Mouse (Mus musculus) MEL (cell line): ENCODE results near the gene Atp6v1a. TPM values are rescaled to one million over a fixed set of nuclear protein-coding genes. Genes with fewer than 3 reads are reported as not detected.

Source experiments
- DNase-seq: peaks from one replicate; pipeline ENCODE4 v3.0.0; 2011; ENCODE audit warnings: low read depth, low spot score
- H3K27ac ChIP-seq: 2 replicates; pipeline ENCODE4 v1.5.1; 2012; ENCODE audit warnings: low read depth, mild to moderate bottlenecking, control low read depth, low read length, moderate library complexity; ENCODE audit not compliant: control insufficient read depth
- H3K27me3 ChIP-seq, 2 experiments: fragments of 150-350 bp in 1 of 2; sonication (generic) in 1 of 2; 2 replicates each; pipeline ENCODE4 v1.6.1; 2012; ENCODE audit warnings: low read length in 2 of 2, mild to moderate bottlenecking in 2 of 2, improper control_type of control experiment in 1 of 2, moderate library complexity in 1 of 2; ENCODE audit not compliant: insufficient read depth in 2 of 2, control insufficient read depth in 1 of 2
- H3K36me3 ChIP-seq, 2 experiments: 2 replicates each; pipeline ENCODE4 v1.6.1; 2012 to 2014; ENCODE audit warnings: low read length in 2 of 2, improper control_type of control experiment in 1 of 2, inconsistent platforms in 1 of 2, mild to moderate bottlenecking in 1 of 2; ENCODE audit not compliant: insufficient read depth in 2 of 2, control insufficient read depth in 1 of 2
- H3K4me1 ChIP-seq, 2 experiments: fragments of 150-350 bp in 1 of 2; sonication (generic) in 1 of 2; 2 replicates each; pipeline ENCODE4 v1.6.1; 2012; ENCODE audit warnings: low read length in 2 of 2, improper control_type of control experiment in 1 of 2, mild to moderate bottlenecking in 1 of 2; ENCODE audit not compliant: insufficient read depth in 2 of 2, control insufficient read depth in 1 of 2
- H3K4me3 ChIP-seq, 2 experiments: fragments of 150-350 bp in 1 of 2; sonication (generic) in 1 of 2; 2 replicates each; pipeline ENCODE4 v1.5.1; 2012; ENCODE audit warnings: low read depth in 2 of 2, low read length in 2 of 2, mild to moderate bottlenecking in 2 of 2, moderate library complexity in 2 of 2, control low read depth in 1 of 2, improper control_type of control experiment in 1 of 2; ENCODE audit not compliant: control insufficient read depth in 1 of 2, insufficient read depth in 1 of 2
- H3K79me2 ChIP-seq: 2 replicates; pipeline ENCODE4 v1.6.1; 2012; ENCODE audit warnings: mild to moderate bottlenecking, low read length, moderate library complexity; ENCODE audit not compliant: control insufficient read depth, poor library complexity, insufficient read depth
- H3K9ac ChIP-seq: 2 replicates; pipeline ENCODE4 v1.6.1; 2012; ENCODE audit warnings: low read depth, mild to moderate bottlenecking, control low read depth, low read length, moderate library complexity; ENCODE audit not compliant: control insufficient read depth, poor library complexity, severe bottlenecking
- H3K9me3 ChIP-seq: fragments of 150-350 bp; sonication (generic); replicated peaks from 2 replicates; pipeline ENCODE4 v1.6.1; 2012; ENCODE audit warnings: mild to moderate bottlenecking, low read length, improper control_type of control experiment, moderate library complexity; ENCODE audit not compliant: insufficient read depth
- CHD1 ChIP-seq: IDR thresholded peaks from 2 replicates; pipeline ENCODE4 v1.6.1; 2012; ENCODE audit warnings: low read depth, mild to moderate bottlenecking, inconsistent platforms, low read length, improper control_type of control experiment
- CTCF ChIP-seq, 3 experiments: IDR thresholded peaks in 2 of 3; conservative IDR thresholded peaks in 1 of 3; 2 replicates each; pipeline ENCODE4 v1.5.1; 2011 to 2012; ENCODE audit warnings: low read length in 3 of 3, low read depth in 2 of 3, mild to moderate bottlenecking in 2 of 3, improper control_type of control experiment in 1 of 3, inconsistent platforms in 1 of 3, mixed read lengths in 1 of 3, moderate library complexity in 1 of 3; ENCODE audit not compliant: control insufficient read depth in 1 of 3, insufficient read depth in 1 of 3, poor library complexity in 1 of 3, severe bottlenecking in 1 of 3
- ELF1 ChIP-seq: IDR thresholded peaks from 2 replicates; pipeline ENCODE4 v1.6.1; 2014; ENCODE audit warnings: low read depth, mild to moderate bottlenecking, inconsistent platforms, low read length, improper control_type of control experiment, moderate library complexity
- EP300 ChIP-seq, 2 experiments: IDR thresholded peaks; 2 replicates each; pipeline ENCODE4 v1.6.1; 2011; ENCODE audit warnings: improper control_type of control experiment in 2 of 2, low read length in 2 of 2, low read depth in 1 of 2, mild to moderate bottlenecking in 1 of 2
- ETS1 ChIP-seq: IDR thresholded peaks from 2 replicates; pipeline ENCODE4 v1.6.1; 2012; ENCODE audit warnings: low read depth, mild to moderate bottlenecking, inconsistent platforms, low read length, improper control_type of control experiment, moderate library complexity
- GABPA ChIP-seq: IDR thresholded peaks from 2 replicates; pipeline ENCODE4 v1.6.1; 2012; ENCODE audit warnings: low read depth, mild to moderate bottlenecking, inconsistent platforms, low read length, improper control_type of control experiment, moderate library complexity
- GATA1 ChIP-seq: IDR thresholded peaks from 2 replicates; pipeline ENCODE4 v1.6.1; 2011; ENCODE audit warnings: low read depth, low read length, improper control_type of control experiment
- HCFC1 ChIP-seq: IDR thresholded peaks from 2 replicates; pipeline ENCODE4 v1.6.1; 2012; ENCODE audit warnings: low read depth, mild to moderate bottlenecking, inconsistent platforms, low read length, improper control_type of control experiment, moderate library complexity
- KAT2A ChIP-seq: conservative IDR thresholded peaks from 2 replicates; pipeline ENCODE4 v1.6.1; 2012; ENCODE audit warnings: low read depth, low read length, improper control_type of control experiment, inconsistent platforms
- MAFK ChIP-seq: IDR thresholded peaks from 2 replicates; pipeline ENCODE4 v1.6.1; 2011; ENCODE audit warnings: low read depth, mild to moderate bottlenecking, low read length, improper control_type of control experiment, borderline replicate concordance
- MEF2A ChIP-seq: IDR thresholded peaks from 2 replicates; pipeline ENCODE4 v1.6.1; 2014; ENCODE audit warnings: low read depth, mild to moderate bottlenecking, inconsistent platforms, low read length, improper control_type of control experiment; ENCODE audit not compliant: poor library complexity, insufficient replicate concordance, severe bottlenecking; ENCODE audit errors: extremely low read depth
- MXI1 ChIP-seq: IDR thresholded peaks from 2 replicates; pipeline ENCODE4 v1.6.1; 2011; ENCODE audit warnings: mild to moderate bottlenecking, low read depth, low read length, improper control_type of control experiment
- MYB ChIP-seq: IDR thresholded peaks from 2 replicates; pipeline ENCODE4 v1.6.1; 2011; ENCODE audit warnings: mild to moderate bottlenecking, low read depth, low read length, improper control_type of control experiment
- MYC ChIP-seq: IDR thresholded peaks from 2 replicates; pipeline ENCODE4 v1.6.1; 2011; ENCODE audit warnings: low read depth, mild to moderate bottlenecking, low read length, improper control_type of control experiment, moderate library complexity
- NRF1 ChIP-seq: IDR thresholded peaks from 2 replicates; pipeline ENCODE4 v1.6.1; 2014; ENCODE audit warnings: low read depth, mild to moderate bottlenecking, inconsistent platforms, low read length, improper control_type of control experiment, moderate library complexity; ENCODE audit not compliant: poor library complexity, insufficient read depth, severe bottlenecking
- POLR2A ChIP-seq, 2 experiments: IDR thresholded peaks; 2 replicates each; pipeline ENCODE4 v1.6.1; 2011 to 2012; ENCODE audit warnings: low read length in 2 of 2, mild to moderate bottlenecking in 2 of 2, control low read depth in 1 of 2, improper control_type of control experiment in 1 of 2, low read depth in 1 of 2, moderate library complexity in 1 of 2; ENCODE audit not compliant: control insufficient read depth in 1 of 2, insufficient read depth in 1 of 2, poor library complexity in 1 of 2
- POLR2AphosphoS2 ChIP-seq: IDR thresholded peaks from 2 replicates; pipeline ENCODE4 v1.6.1; 2011; ENCODE audit warnings: low read length, improper control_type of control experiment
- RAD21 ChIP-seq: IDR thresholded peaks from 2 replicates; pipeline ENCODE4 v1.6.1; 2011; ENCODE audit warnings: mild to moderate bottlenecking, low read depth, low read length, improper control_type of control experiment
- RCOR1 ChIP-seq: IDR thresholded peaks from 2 replicates; pipeline ENCODE4 v1.6.1; 2012; ENCODE audit warnings: low read depth, mild to moderate bottlenecking, inconsistent platforms, low read length, improper control_type of control experiment
- SIN3A ChIP-seq: IDR thresholded peaks from 2 replicates; pipeline ENCODE4 v1.6.1; 2012; ENCODE audit warnings: low read length, improper control_type of control experiment, inconsistent platforms
- SMC3 ChIP-seq: IDR thresholded peaks from 2 replicates; pipeline ENCODE4 v1.6.1; 2011; ENCODE audit warnings: low read depth, low read length, improper control_type of control experiment
- TAL1 ChIP-seq: IDR thresholded peaks from 2 replicates; pipeline ENCODE4 v1.6.1; 2012; ENCODE audit warnings: mild to moderate bottlenecking, inconsistent platforms, low read length, moderate library complexity, mixed read lengths
- UBTF ChIP-seq: IDR thresholded peaks from 2 replicates; pipeline ENCODE4 v1.6.1; 2012; ENCODE audit warnings: low read depth, mild to moderate bottlenecking, inconsistent platforms, low read length, improper control_type of control experiment, moderate library complexity, borderline replicate concordance; ENCODE audit not compliant: insufficient read depth
- USF2 ChIP-seq, 2 experiments: IDR thresholded peaks; 2 replicates each; pipeline ENCODE4 v1.6.1; 2011 to 2012; ENCODE audit warnings: improper control_type of control experiment in 2 of 2, low read length in 2 of 2, borderline replicate concordance in 1 of 2, inconsistent platforms in 1 of 2, low read depth in 1 of 2, mild to moderate bottlenecking in 1 of 2; ENCODE audit not compliant: insufficient read depth in 1 of 2
- ZC3H11A ChIP-seq: IDR thresholded peaks from 2 replicates; pipeline ENCODE4 v1.6.1; 2012; ENCODE audit warnings: low read depth, mild to moderate bottlenecking, inconsistent platforms, low read length, improper control_type of control experiment
- ZMIZ1 ChIP-seq: IDR thresholded peaks from 2 replicates; pipeline ENCODE4 v1.6.1; 2012; ENCODE audit warnings: low read depth, mild to moderate bottlenecking, inconsistent platforms, low read length, improper control_type of control experiment, moderate library complexity
- ZNF384 ChIP-seq: IDR thresholded peaks from 2 replicates; pipeline ENCODE4 v1.6.1; 2012; ENCODE audit warnings: low read depth, mild to moderate bottlenecking, inconsistent platforms, low read length, improper control_type of control experiment
- polyA plus RNA-seq, 2 experiments: library from polyadenylated mRNA; stranded (reverse) in 1 of 2; unstranded in 1 of 2; fragments of >175 nt in 1 of 2; fragments of >200 nt in 1 of 2; gene quantifications; 2 replicates each; pipeline versions ENCODE4 v1.2.1 to v1.2.4; 2012; ENCODE audit warnings: low replicate concordance in 2 of 2, low read depth in 1 of 2; ENCODE audit not compliant: insufficient read length in 2 of 2, insufficient read depth in 1 of 2, missing spikeins in 1 of 2
- total RNA-seq: library from RNA; depleted of rRNA; stranded (reverse); fragments of 300-350 nt; gene quantifications from 2 replicates; pipeline ENCODE4 v1.2.3, GENCODE M21; 2012

Gene Atp6v1a
- total and polyA plus RNA-seq, 3 experiments: 34.9 to 38.5 TPM; not detected in 1

DNA sequence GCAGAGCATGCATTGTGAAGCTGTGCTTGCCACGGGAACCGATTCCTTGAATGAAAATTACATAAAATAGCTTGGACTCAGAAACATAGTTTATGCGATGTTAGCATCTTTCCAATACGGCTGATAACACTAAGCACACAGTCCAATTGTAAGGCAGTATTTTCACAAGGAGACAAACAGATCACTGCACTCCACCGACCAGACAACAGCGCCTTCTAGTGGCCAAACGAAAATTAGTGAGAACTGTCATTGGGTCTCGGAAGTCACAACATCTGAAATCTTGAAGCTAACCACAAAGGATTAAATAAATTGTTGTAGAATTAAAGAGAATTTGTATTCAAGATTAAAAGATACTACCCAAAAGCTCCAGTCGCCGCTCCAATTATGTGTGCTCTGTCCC is 80.8 kb downstream of the Atp6v1a start:
- no peaks in the 10 kb centered on the region for H3K79me2 ChIP-seq
- no peaks in the 10 kb centered on the region for H3K9me3 ChIP-seq
- H3K36me3 ChIP-seq: peaks cover 0 to 8% of the 10 kb centered on the region in 2 experiments; a peak in 2 of 4 replicates
- H3K4me1 ChIP-seq: peaks cover 0 to 6% of the 10 kb centered on the region in 2 experiments; a peak in 1 of 4 replicates
- no peak overlapping the region for H3K9ac ChIP-seq
- no peaks in the 10 kb centered on the region for H3K27me3 ChIP-seq
- no peak overlapping the region for H3K27ac ChIP-seq
- peak; percentile 86 for DNase-seq
- H3K4me3 ChIP-seq: peak overlapping the region in 1 of 2 experiments; percentile 23; a peak in 1 of 4 replicates
- no peak for TF ChIP-seq CHD1
- peak; percentile 60 for TF ChIP-seq SIN3A
- no peak for TF ChIP-seq RCOR1
- TF ChIP-seq MYC: 0 out of 2 replicates have a peak, but pooled peaks have one; percentile 21
- TF ChIP-seq MXI1: no peak
- TF ChIP-seq GABPA: no peak
- TF ChIP-seq MEF2A: no peak
- no peak for TF ChIP-seq HCFC1
- TF ChIP-seq RAD21: peak; percentile 99
- peak; percentile 41 for TF ChIP-seq GATA1
- TF ChIP-seq MYB: no peak
- TF ChIP-seq POLR2AphosphoS2: no peak
- TF ChIP-seq CTCF (IDR thresholded peaks at IDR 0.05 in 2 of 3, conservative IDR thresholded peaks at IDR 0.05 in 1 of 3; ENCODE audit: control insufficient read depth in 1 of 3, insufficient read depth in 1 of 3, low read depth in 2 of 3, low read length in 3 of 3, poor library complexity in 1 of 3, severe bottlenecking in 1 of 3): peak; percentile 92 to 99 (median 97)
- TF ChIP-seq ZMIZ1: no peak
- no peak for TF ChIP-seq MAFK
- no peak for TF ChIP-seq ZNF384
- peak; percentile 90 for TF ChIP-seq SMC3
- no peak for TF ChIP-seq USF2 (IDR thresholded peaks at IDR 0.05; ENCODE audit: borderline replicate concordance in 1 of 2, insufficient read depth in 1 of 2, low read depth in 1 of 2, low read length in 2 of 2)
- TF ChIP-seq NRF1: no peak
- TF ChIP-seq ZC3H11A: peak; percentile 92
- TF ChIP-seq TAL1: no peak
- no peak for TF ChIP-seq POLR2A (IDR thresholded peaks at IDR 0.05; ENCODE audit: control insufficient read depth in 1 of 2, insufficient read depth in 1 of 2, low read depth in 1 of 2, low read length in 2 of 2, poor library complexity in 1 of 2)
- TF ChIP-seq EP300 (IDR thresholded peaks at IDR 0.05; ENCODE audit: low read depth in 1 of 2, low read length in 2 of 2): no peak
- no peak for TF ChIP-seq ELF1
- no peak for TF ChIP-seq KAT2A
- no peak for TF ChIP-seq ETS1
- TF ChIP-seq UBTF: no peak
